Mouse (Mus musculus) ZHBTc4 (cell line): ENCODE data around the gene Irgm1.
"Not testable (repeated sequence)": the region's sequence is repeated elsewhere in the genome, so short reads cannot be mapped to it uniquely, and the experiment has no call there.

ENCODE experiments used
- DNase-seq: peaks from one replicate; pipeline ENCODE4 v3.0.0-alpha.2; 2011; ENCODE audit warnings: low read depth, low spot score

Irgm1 gene

GRCm38 (mm10) chr11:48853474-48854180 lies 17.9 kb downstream of the Irgm1 start:
- peak; percentile 82 for DNase-seq

DNA sequence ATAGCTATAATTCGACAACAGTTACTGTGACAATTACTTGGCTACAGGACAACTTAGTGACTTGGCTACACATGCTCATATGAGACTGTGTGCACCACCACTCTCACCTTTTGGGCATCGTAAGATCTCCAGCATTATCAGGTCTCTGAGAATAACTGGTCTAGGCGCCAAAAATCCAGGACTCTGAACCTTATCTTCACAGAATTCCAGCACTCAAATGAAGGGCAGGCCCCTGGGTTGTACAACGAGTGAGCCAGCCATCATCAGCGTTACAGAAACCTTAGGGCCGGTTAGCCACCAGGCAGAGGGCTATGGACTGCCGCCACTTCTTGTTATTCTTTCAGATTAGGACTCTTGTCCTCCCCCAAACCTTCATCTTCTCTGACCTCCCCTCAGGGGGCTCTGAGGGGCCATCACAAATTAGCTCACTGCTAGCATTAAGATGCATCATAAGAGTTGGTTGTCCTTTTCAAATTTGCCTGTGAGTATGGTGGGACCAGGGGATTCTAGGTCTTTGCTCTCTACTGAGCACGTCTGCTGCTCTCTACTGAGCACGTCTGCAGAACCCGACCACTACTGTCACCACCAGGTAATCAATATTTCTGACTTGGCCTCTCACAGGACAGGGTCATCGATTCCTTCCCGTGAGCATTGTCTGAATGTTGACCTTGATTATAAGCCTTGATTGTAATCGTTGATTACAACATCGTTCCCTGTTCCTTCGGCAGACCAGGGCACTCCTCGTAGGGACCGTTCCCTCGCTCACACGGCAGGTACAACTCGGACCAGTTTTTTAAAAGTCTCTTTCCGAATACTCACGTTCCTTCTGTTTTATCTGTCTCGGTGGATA lies 18.6 kb downstream of the Irgm1 start:
- no peak for DNase-seq

- DNase-seq: no peak
These were observed 19.3 kb downstream of the Irgm1 start for GRCm38 (mm10) chr11:48852190-48852589.

- peak; percentile 88 for DNase-seq
These were observed 20.1 kb downstream of the Irgm1 start for GRCm38 (mm10) chr11:48851270-48851995.

DNA sequence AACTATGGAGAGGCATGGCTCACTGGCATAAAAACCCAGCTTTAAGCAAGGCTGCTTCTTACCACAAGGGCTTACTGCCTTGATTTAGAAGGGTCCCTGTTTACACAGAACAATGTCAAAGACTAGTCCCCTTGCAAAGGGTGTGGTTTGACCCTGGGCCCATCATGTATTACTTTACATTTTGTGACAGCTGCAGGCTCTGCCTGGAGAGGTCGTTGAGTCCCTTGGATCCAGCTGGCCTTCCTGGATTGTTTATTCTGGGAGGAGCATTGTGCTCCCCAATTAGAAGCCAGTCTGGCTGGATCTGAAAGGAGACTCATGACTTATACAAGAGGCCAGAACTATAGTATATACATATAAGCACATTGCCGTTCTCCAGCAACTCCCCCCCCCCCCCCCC lies 21.2 kb downstream of the Irgm1 start:
- no peak for DNase-seq

DNA sequence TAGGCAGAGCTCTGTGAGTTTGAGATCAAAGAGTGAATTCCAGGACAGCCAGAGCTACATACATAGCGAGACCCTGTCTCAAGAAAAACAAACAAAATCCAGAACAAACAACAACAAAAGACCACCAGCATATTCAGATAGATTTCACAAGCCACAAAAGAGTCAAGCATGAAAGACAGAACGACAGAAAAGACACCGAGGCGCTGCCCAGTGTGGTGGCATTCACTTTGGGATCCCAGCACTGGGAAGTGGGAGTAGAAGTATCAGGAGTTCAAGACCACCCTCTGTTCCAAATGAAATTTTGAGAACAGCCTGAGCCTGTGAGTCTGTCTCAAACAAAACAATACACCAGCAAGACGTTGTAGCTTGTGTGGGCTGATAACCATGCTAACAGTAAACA lies 24.6 kb downstream of the Irgm1 start:
- DNase-seq: no peak

DNA sequence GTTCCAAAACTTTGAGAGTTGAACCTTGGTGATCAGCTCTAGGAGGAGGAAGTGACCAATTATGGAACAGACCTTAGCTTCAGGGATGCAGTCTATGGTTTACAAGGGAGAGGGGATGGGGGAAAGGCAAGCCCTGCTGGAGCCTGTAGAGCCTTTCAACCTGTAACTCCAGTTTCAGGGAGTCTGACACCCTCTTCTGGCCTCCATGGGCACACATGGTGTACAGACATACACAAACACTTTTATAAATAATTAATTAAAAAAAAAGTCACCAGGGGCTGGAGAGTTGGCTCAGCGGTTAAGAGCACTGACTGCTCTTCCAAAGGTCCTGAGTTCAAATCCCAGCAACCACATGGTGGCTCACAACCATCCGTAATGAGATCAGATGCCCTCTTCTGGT lies 25.1 kb downstream of the Irgm1 start:
- DNase-seq: not testable (repeated sequence)

DNA sequence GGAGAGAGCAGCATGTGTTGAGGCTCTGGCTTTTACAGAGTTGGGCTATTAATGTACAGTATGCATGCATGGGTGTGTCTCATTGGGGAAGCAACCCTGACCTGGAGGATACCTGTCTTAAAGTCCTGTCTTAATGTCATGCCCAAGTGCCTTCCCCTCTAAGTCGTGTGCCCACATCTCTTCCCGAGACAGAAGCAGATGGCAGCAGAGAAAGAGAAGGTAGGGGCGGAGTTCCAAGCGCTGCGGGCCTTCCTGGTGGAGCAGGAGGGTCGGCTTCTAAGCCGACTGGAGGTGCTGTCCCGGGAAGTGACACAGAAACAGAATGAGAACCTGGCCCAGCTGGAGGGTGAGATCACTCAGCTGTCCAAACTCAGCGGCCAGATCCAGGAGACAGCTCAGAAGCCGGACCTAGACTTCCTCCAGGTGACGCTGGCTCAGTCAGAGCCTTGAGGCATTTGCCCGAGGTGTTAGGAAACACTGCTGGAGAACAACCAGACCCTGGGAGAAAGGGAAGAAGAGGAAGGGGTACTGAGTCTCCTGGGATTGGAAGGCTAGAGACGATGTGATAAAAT lies 26.2 kb downstream of the Irgm1 start:
- DNase-seq: peak; percentile 40

- DNase-seq: no peak
These were observed 27.2 kb downstream of the Irgm1 start for GRCm38 (mm10) chr11:48844309-48844708.

GRCm38 (mm10) chr11:48843202-48843601 lies 28.3 kb downstream of the Irgm1 start:
- no peak for DNase-seq

DNA sequence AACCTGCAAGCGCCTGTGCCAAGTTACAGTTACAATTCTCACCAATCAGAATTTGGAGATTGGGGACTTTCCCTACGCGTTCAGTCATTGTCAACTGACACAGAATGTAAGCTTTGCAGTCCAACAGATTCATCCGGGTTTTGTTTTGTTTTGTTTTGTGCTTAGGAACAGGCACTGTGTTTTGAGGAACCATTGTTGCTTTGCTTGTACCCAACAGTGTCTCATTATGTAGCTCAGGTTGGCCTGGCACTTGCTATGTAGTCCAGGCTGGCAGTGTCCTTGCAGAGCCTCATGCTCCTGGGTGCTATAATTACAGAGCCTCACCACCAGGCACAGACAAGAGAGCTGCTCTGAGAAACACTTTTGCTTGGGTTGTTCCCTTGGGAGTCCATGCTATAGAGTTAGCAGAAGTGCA lies 29.1 kb downstream of the Irgm1 start:
- no peak for DNase-seq

DNA sequence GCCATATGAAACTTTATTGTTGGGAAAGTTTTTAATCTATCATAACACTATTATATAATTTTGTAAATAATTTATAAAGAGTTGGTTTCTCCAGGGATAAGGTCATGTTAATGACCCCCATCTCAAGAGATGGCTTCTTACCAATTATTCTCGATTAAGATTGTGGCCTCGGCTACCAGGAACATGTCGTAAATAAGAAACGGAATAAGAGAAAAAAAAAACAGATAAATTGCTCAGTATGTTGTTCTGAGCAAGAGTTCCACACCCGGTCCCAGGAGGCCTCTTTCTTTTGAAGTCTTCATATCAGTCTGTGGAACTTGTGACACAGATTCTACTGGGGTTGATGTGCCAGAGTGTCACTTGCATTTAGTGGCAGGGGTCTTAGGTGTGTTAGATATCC lies 30.3 kb downstream of the Irgm1 start:
- DNase-seq: no peak

DNA sequence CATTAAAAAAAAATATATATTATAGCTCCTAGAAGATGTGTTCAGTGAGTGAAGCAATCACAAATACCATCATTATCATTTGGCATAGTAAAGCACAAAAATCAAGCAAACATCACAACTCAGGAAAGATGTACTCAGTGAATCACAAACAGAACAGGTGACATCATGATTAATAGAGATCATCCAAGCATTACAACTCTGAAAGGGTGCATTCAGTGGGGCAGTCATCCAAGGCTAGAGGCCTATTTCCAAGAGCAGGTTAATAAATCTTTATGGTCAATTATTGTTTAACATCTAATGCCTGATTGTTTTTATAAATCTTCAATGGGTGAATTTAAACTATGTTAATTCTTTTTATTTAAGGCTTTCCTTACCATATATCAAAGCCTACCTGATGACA lies 30.7 kb downstream of the Irgm1 start:
- DNase-seq: no peak

- DNase-seq: peak; percentile 38
These were observed 32.4 kb downstream of the Irgm1 start for GRCm38 (mm10) chr11:48838879-48839680.

DNA sequence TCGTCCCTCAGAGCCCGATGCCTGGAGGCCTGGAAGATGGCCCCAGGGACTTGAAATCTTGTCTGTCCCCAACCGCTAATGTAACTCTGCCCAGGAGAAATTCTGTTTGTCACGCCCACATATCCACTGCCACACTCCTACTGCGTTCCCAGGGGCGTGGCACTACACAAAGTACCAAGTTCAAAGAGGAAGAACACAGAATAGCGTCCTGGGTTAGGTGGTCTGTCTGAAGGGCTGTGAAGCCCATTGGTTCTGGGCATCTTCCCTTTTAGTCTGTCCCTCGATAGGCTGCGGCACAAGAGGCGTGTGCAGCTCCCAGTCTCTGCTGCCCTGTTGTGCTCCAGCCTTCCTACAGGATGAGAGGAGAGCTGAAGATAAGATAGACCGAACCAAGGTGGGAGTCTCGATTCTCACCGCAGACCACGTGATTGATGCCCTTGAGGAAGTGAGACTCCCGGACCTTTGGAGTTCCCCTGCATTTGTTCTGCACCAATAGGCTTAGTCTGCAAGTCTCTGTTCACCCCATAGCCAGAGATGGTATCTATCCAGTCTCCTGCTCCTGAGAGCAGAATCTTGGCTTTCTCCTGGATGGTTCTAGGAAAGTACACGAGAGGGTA lies 33.2 kb downstream of the Irgm1 start:
- DNase-seq: peak; percentile 89

GRCm38 (mm10) chr11:48837310-48838180 lies 33.9 kb downstream of the Irgm1 start:
- DNase-seq: peak; percentile 81

GRCm38 (mm10) chr11:48836990-48837309 lies 34.5 kb downstream of the Irgm1 start:
- DNase-seq: no peak

DNA sequence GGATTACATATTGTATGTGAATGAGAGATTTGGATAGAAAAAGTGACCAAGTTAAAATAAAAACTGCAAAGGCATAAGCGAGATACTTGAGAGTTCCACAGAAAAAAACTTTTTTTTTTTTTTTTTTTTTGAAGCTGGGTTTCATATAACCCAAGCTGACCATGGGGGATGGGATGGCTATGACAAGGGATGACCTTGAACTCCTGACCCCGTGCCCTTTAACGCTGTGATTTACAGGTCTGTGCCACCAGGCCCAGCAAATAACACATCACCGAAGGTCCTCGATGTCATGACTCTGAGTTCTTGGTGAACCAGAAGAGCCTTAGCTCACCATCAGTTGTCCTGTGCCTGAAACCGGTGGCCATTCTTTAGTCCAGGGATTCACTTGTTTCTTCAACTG lies 35.6 kb downstream of the Irgm1 start:
- DNase-seq: peak; percentile 34

- peak; percentile 91 for DNase-seq
These were observed 37.5 kb downstream of the Irgm1 start for GRCm38 (mm10) chr11:48833731-48834639.
